Mouse (Mus musculus) liver, postnatal 0 days (tissue): ENCODE results near the gene Xpnpep3.

ENCODE experiments used
- CTCF ChIP-seq: sonication (generic); IDR thresholded peaks from 2 replicates; pipeline ENCODE4 v1.5.1; 2016; ENCODE audit warnings: antibody characterized with exemption, low read depth
- EP300 ChIP-seq: IDR thresholded peaks from 2 replicates; pipeline ENCODE4 v1.6.1; 2016; ENCODE audit warnings: antibody characterized with exemption, low read depth, mild to moderate bottlenecking

GRCm38 (mm10) chr15:81465901-81466737 is 66.2 kb downstream of the Xpnpep3 start, which contains the start of gene Rbx1:
- TF ChIP-seq EP300 (peak; percentile 8; the same call in 1 of the 2 replicates), CTCF (no peak)
